8 mouse cellular contexts compared by ENCODE assay signal in the genomic region with DNA sequence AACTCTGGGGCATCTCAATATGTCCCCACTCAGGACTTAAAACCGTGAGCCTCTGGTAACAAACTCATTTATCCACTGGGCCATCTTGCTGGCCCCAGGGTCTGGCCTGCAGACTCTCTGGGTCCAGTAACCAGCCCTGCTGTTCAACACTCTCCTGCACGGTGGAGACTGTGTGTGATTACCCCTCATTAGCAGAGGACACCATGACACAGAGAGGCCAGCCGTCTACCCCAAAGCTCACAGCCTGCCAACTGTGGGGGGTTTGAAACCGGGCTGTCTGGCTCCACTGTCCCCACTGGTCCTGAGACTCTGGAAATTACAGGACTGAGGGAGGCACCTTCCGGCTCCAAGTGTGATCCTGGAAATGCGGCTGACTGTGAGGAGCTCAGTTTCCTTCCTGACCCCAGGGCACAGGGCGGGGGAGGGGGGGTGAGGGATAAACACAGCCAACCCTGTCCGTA. TPM values are rescaled to one million over a fixed set of nuclear protein-coding genes. Genes with fewer than 3 reads are reported as not detected.
DNase-seq lines count a peak whose midpoint lies in the region; ATAC-seq lines count a peak whose summit lies in the region.

No protein-coding gene starts in this region.

- no peaks in the 10 kb centered on the region for H3K27me3 ChIP-seq in heart, embryonic 12.5 days (replicated peaks)
- no peaks in the 10 kb centered on the region for H3K27me3 ChIP-seq in midbrain, embryonic 14.5 days (ENCODE audit: control insufficient read depth, insufficient read depth, low read length)

- WGBS in heart, embryonic 12.5 days, result 22% methylated on average over 8 of the region's 8 CpGs
- WGBS in midbrain, embryonic 14.5 days, result 46% methylated on average over 8 of the region's 8 CpGs

- H3K4me2 ChIP-seq in heart, embryonic 12.5 days, result peak overlapping the region; percentile 94
- peak overlapping the region; percentile 67 for H3K4me2 ChIP-seq in midbrain, embryonic 14.5 days (ENCODE audit: low read length)

- H3K9ac ChIP-seq in heart, embryonic 12.5 days, result peak overlapping the region; percentile 90
- peak overlapping the region; percentile 29; the same call in 1 of the 2 replicates for H3K9ac ChIP-seq in midbrain, embryonic 14.5 days (replicated peaks; ENCODE audit: low read length)

- peaks cover 20% of the 10 kb centered on the region for H3K36me3 ChIP-seq in heart, embryonic 12.5 days
- H3K36me3 ChIP-seq in midbrain, embryonic 14.5 days (ENCODE audit: control insufficient read depth, insufficient read depth, low read length), result no peaks in the 10 kb centered on the region

- ATAC-seq in heart, embryonic 12.5 days (ENCODE audit: insufficient number of reproducible peaks, low FRiP score), result no peak
- ATAC-seq in midbrain, embryonic 14.5 days (ENCODE audit: low FRiP score, low TSS enrichment), result no peak

- H3K27ac ChIP-seq in heart, embryonic 12.5 days (ENCODE audit: poor library complexity, severe bottlenecking), result peak overlapping the region; percentile 89
- no peak overlapping the region for H3K27ac ChIP-seq in midbrain, embryonic 14.5 days (replicated peaks; ENCODE audit: low read depth, low read length)

- peak overlapping the region; percentile 88 for H3K4me3 ChIP-seq in heart, embryonic 12.5 days
- H3K4me3 ChIP-seq in midbrain, embryonic 14.5 days (replicated peaks; ENCODE audit: low read depth, low read length), result peak overlapping the region; percentile 70; the same call in 1 of the 2 replicates

- peaks cover 39% of the 10 kb centered on the region for H3K4me1 ChIP-seq in heart, embryonic 12.5 days (replicated peaks)
- H3K4me1 ChIP-seq in midbrain, embryonic 14.5 days (ENCODE audit: control insufficient read depth, insufficient read depth, low read length), result peaks cover 16% of the 10 kb centered on the region

- no peaks in the 10 kb centered on the region for H3K9me3 ChIP-seq in heart, embryonic 12.5 days (replicated peaks)
- no peaks in the 10 kb centered on the region for H3K9me3 ChIP-seq in midbrain, embryonic 14.5 days (ENCODE audit: control insufficient read depth, low read length)

- DNase-seq in heart, adult 11 months, result peak; percentile 97
- DNase-seq in heart, adult 8-10 months (ENCODE audit: low spot score), result no peak
- peak; percentile 63 for DNase-seq in kidney, postnatal 14 days
- peak; percentile 2 for DNase-seq in midbrain, embryonic 14.5 days
- DNase-seq in urinary bladder, adult 18-20 months (ENCODE audit: low spot score in 2 of 2), result no peak
- DNase-seq in layer of hippocampus, adult 18-20 months (ENCODE audit: low spot score in 2 of 2), result no peak
- no peak for DNase-seq in frontal cortex, postnatal 36 days (ENCODE audit: low spot score in 2 of 2)

RNA-seq across cellular contexts. Expression of gene Rilpl1, which starts 2.0 kb away (rescaled TPM):
- 100 to 1,000 TPM; 179 to 263 (median 215) TPM for total RNA-seq in heart, adult 8-10 months (2022)
- 27.6 and 29.8 TPM in 2 replicates for polyA plus RNA-seq in heart, embryonic 12.5 days (2016; fragmentation: Nextera tagmentation; extraction: Ambion mirVana)
- 9.0 and 9.9 TPM in 2 replicates for polyA plus RNA-seq in midbrain, embryonic 14.5 days (2014; fragmentation: Nextera tagmentation; extraction: Ambion mirVana)
- total RNA-seq in layer of hippocampus, adult 18-20 months (2021), result 10 to 100 TPM; 75.7 to 89.4 TPM

RNA-seq across cellular contexts. Expression of gene Tmed2, which starts 11.3 kb away (rescaled TPM):
- total RNA-seq in heart, adult 8-10 months (2022), result 100 to 1,000 TPM; 164 to 190 (median 179) TPM
- 490 and 502 TPM in 2 replicates for polyA plus RNA-seq in heart, embryonic 12.5 days (2016; fragmentation: Nextera tagmentation; extraction: Ambion mirVana)
- polyA plus RNA-seq in midbrain, embryonic 14.5 days (2014; fragmentation: Nextera tagmentation; extraction: Ambion mirVana), result 327 and 369 TPM in 2 replicates
- total RNA-seq in layer of hippocampus, adult 18-20 months (2021), result 100 to 1,000 TPM in 1 of 2 experiments, 10 to 100 TPM in 1; 96.7 to 100 TPM

RNA-seq across cellular contexts. Expression of gene Ddx55, which starts 23.4 kb away (rescaled TPM):
- 1 to 10 TPM; 4.2 to 6.6 (median 5.5) TPM for total RNA-seq in heart, adult 8-10 months (2022)
- polyA plus RNA-seq in heart, embryonic 12.5 days (2016; fragmentation: Nextera tagmentation; extraction: Ambion mirVana), result 8.5 and 8.6 TPM in 2 replicates
- 21.9 and 22.1 TPM in 2 replicates for polyA plus RNA-seq in midbrain, embryonic 14.5 days (2014; fragmentation: Nextera tagmentation; extraction: Ambion mirVana)
- 10 to 100 TPM; 23.8 to 24.4 TPM for total RNA-seq in layer of hippocampus, adult 18-20 months (2021)

RNA-seq across cellular contexts. Expression of gene Snrnp35, which starts 46.3 kb away (rescaled TPM):
- 10 to 100 TPM; 12.9 to 19.0 (median 14.6) TPM for total RNA-seq in heart, adult 8-10 months (2022)
- polyA plus RNA-seq in heart, embryonic 12.5 days (2016; fragmentation: Nextera tagmentation; extraction: Ambion mirVana), result 23.9 and 24.0 TPM in 2 replicates
- 8.9 and 10.6 TPM in 2 replicates for polyA plus RNA-seq in midbrain, embryonic 14.5 days (2014; fragmentation: Nextera tagmentation; extraction: Ambion mirVana)
- 10 to 100 TPM; 25.3 to 28.7 TPM for total RNA-seq in layer of hippocampus, adult 18-20 months (2021)

RNA-seq across cellular contexts. Expression of gene Eif2b1, which starts 49.7 kb away (rescaled TPM):
- 10 to 100 TPM; 22.3 to 29.9 (median 28.5) TPM for total RNA-seq in heart, adult 8-10 months (2022)
- 61.7 and 61.8 TPM in 2 replicates for polyA plus RNA-seq in heart, embryonic 12.5 days (2016; fragmentation: Nextera tagmentation; extraction: Ambion mirVana)
- 71.8 and 73.4 TPM in 2 replicates for polyA plus RNA-seq in midbrain, embryonic 14.5 days (2014; fragmentation: Nextera tagmentation; extraction: Ambion mirVana)
- 10 to 100 TPM; 32.7 to 37.5 TPM for total RNA-seq in layer of hippocampus, adult 18-20 months (2021)

Comparison
In these comparisons a context has a peak if more than half of its experiments do, and no peak if none do; other contexts are left out.
1. DNase-seq: peak in heart, adult 11 months (single experiment), kidney, postnatal 14 days (single experiment) and midbrain, embryonic 14.5 days (single experiment); none in heart, adult 8-10 months (single experiment), urinary bladder, adult 18-20 months (0 of 2), layer of hippocampus, adult 18-20 months (0 of 2) and frontal cortex, postnatal 36 days (0 of 2).